Mouse (Mus musculus) lung, postnatal 0 days (tissue): Measurements from ENCODE around the gene Mink1. TPM values are rescaled to one million over a fixed set of nuclear protein-coding genes. Genes with fewer than 3 reads are reported as not detected.

Source experiments
- ATAC-seq: fragments of 200-750 bp; cut with Nextera tagmentation; 2 replicates; pipeline ENCODE4 v1.8.0; 2017; ENCODE audit warnings: moderate library complexity
- DNase-seq: peaks from one replicate; pipeline ENCODE4 v3.0.0-alpha.2; 2016; ENCODE audit warnings: low spot score
- H3K27ac ChIP-seq: fragments of 300-500 bp; sonication (generic); 2 replicates; pipeline ENCODE4 v1.5.1; 2014; ENCODE audit warnings: antibody characterized with exemption, mild to moderate bottlenecking, low read length, mixed read lengths
- H3K27me3 ChIP-seq: fragments of 300-500 bp; sonication (generic); replicated peaks from 2 replicates; pipeline ENCODE4 v1.6.1; 2014; ENCODE audit warnings: low read length, mixed read lengths; ENCODE audit not compliant: insufficient read depth
- H3K36me3 ChIP-seq: fragments of 300-500 bp; sonication (generic); 2 replicates; pipeline ENCODE4 v1.6.1; 2014; ENCODE audit warnings: low read length, mixed read lengths; ENCODE audit not compliant: insufficient read depth
- H3K4me1 ChIP-seq: fragments of 300-500 bp; sonication (generic); 2 replicates; pipeline ENCODE4 v1.6.1; 2014; ENCODE audit warnings: antibody characterized with exemption, low read depth, low read length, mixed read lengths; ENCODE audit not compliant: insufficient read depth
- H3K4me2 ChIP-seq: fragments of 300-500 bp; sonication (generic); replicated peaks from 2 replicates; pipeline ENCODE4 v1.6.1; 2014; ENCODE audit warnings: low read depth, mild to moderate bottlenecking, low read length, moderate library complexity, mixed read lengths
- H3K4me3 ChIP-seq: fragments of 300-500 bp; sonication (generic); 2 replicates; pipeline ENCODE4 v1.5.1; 2014; ENCODE audit warnings: low read depth, low read length
- H3K9ac ChIP-seq: fragments of 300-500 bp; sonication (generic); replicated peaks from 2 replicates; pipeline ENCODE4 v1.6.1; 2014; ENCODE audit warnings: low read depth, mild to moderate bottlenecking
- H3K9me3 ChIP-seq: fragments of 300-500 bp; sonication (generic); 2 replicates; pipeline ENCODE4 v1.6.1; 2016; ENCODE audit warnings: low read length, mixed read lengths
- CTCF ChIP-seq: IDR thresholded peaks from 2 replicates; pipeline ENCODE4 v1.5.1; 2016; ENCODE audit warnings: antibody characterized with exemption, mild to moderate bottlenecking
- EP300 ChIP-seq: IDR thresholded peaks from 2 replicates; pipeline ENCODE4 v1.6.1; 2016; ENCODE audit warnings: antibody characterized with exemption, mild to moderate bottlenecking, control low read depth
- WGBS: fragments of 180-500 bp; shearing (Covaris S2); extraction: QIAGEN DNeasy Blood & Tissue Kit; methylation state at CpG from one replicate; pipeline ENCODE4 v1.1.7; 2014; 5-methylcytosine and 5-hydroxymethylcytosine counted together
- polyA plus RNA-seq: library from polyadenylated mRNA; unstranded; fragments of >200 nt; fragmentation: Nextera tagmentation; extraction: Ambion mirVana; gene quantifications from 2 replicates; pipeline ENCODE4 v1.2.1, GENCODE M21; 2015

Mink1 gene
- polyA plus RNA-seq, 1 experiment from 2014 or later, result 7.4 TPM

GRCm38 (mm10) chr11:70663957-70664356 is 101.3 kb downstream of the Mink1 start:
- no peak overlapping the region for H3K4me2 ChIP-seq
- H3K36me3 ChIP-seq, result peaks cover 13% of the 10 kb centered on the region; the same call in 1 of the 2 replicates
- no peaks in the 10 kb centered on the region for H3K9me3 ChIP-seq
- H3K27me3 ChIP-seq, result no peaks in the 10 kb centered on the region
- no peak overlapping the region for H3K4me3 ChIP-seq
- H3K4me1 ChIP-seq, result no peaks in the 10 kb centered on the region
- no peak overlapping the region for H3K9ac ChIP-seq
- DNase-seq (no peak), ATAC-seq (no peak)
- WGBS, result 81% methylated on average over 6 of the region's 6 CpGs
- no peak overlapping the region for H3K27ac ChIP-seq
- TF ChIP-seq EP300 (no peak), CTCF (no peak)

Other genes with a start within 250 kb of the Mink1 start
- 0.08 and 0.11 TPM in 2 replicates for gene Alox12e, start 240.3 kb upstream of the Mink1 start, polyA plus RNA-seq
- 0.26 and 0.57 TPM in 2 replicates for gene Alox15, start 210.8 kb upstream of the Mink1 start, polyA plus RNA-seq
- 9.1 and 9.6 TPM in 2 replicates for gene Pelp1, start 152.8 kb upstream of the Mink1 start, polyA plus RNA-seq
- gene Arrb2, start 130.2 kb upstream of the Mink1 start, polyA plus RNA-seq, result 12.7 and 13.7 TPM in 2 replicates
- gene Med11, start 111.0 kb upstream of the Mink1 start, polyA plus RNA-seq, result 37.3 and 37.9 TPM in 2 replicates
- 1.0 and 1.4 TPM in 2 replicates for gene Zmynd15, start 103.4 kb upstream of the Mink1 start, polyA plus RNA-seq
- gene Cxcl16, start 102.9 kb upstream of the Mink1 start, polyA plus RNA-seq, result 45.1 and 52.3 TPM in 2 replicates
- 2.6 and 3.8 TPM in 2 replicates for gene Tm4sf5, start 57.6 kb upstream of the Mink1 start, polyA plus RNA-seq
- 0.43 and 0.68 TPM in 2 replicates for gene Vmo1, start 48.3 kb upstream of the Mink1 start, polyA plus RNA-seq
- 0.64 and 0.86 TPM in 2 replicates for gene Gltpd2, start 43.7 kb upstream of the Mink1 start, polyA plus RNA-seq
- 451 and 505 TPM in 2 replicates for gene Psmb6, start 37.5 kb upstream of the Mink1 start, polyA plus RNA-seq
- not detected in 2 replicates for gene Gm40193, start 29.9 kb upstream of the Mink1 start, polyA plus RNA-seq
- gene Pld2, start 22.8 kb upstream of the Mink1 start, polyA plus RNA-seq, result 10.8 and 13.5 TPM in 2 replicates
- not detected in 2 replicates for gene 4930544D05Rik, start 53.0 kb downstream of the Mink1 start, polyA plus RNA-seq
- gene Chrne, start 56.3 kb downstream of the Mink1 start, polyA plus RNA-seq, result not detected in 2 replicates
- 0.55 and 0.66 TPM in 2 replicates for gene Gp1ba, start 76.2 kb downstream of the Mink1 start, polyA plus RNA-seq
- gene Rnf167, start 84.4 kb downstream of the Mink1 start, polyA plus RNA-seq, result 112 and 119 TPM in 2 replicates
- 118 and 121 TPM in 2 replicates for gene Slc25a11, start 84.6 kb downstream of the Mink1 start, polyA plus RNA-seq
- 1,176 and 1,206 TPM in 2 replicates for gene Pfn1, start 91.8 kb downstream of the Mink1 start, polyA plus RNA-seq
- 20.8 and 23.1 TPM in 2 replicates for gene Eno3, start 94.3 kb downstream of the Mink1 start, polyA plus RNA-seq
- 84.6 and 95.5 TPM in 2 replicates for gene Spag7, start 106.5 kb downstream of the Mink1 start, polyA plus RNA-seq
- 8.7 and 9.9 TPM in 2 replicates for gene Camta2, start 125.2 kb downstream of the Mink1 start, polyA plus RNA-seq
- 2.4 and 2.6 TPM in 2 replicates for gene Inca1, start 137.3 kb downstream of the Mink1 start, polyA plus RNA-seq
- gene Kif1c, start 137.7 kb downstream of the Mink1 start, polyA plus RNA-seq, result 4.8 and 5.3 TPM in 2 replicates
- gene Zfp3, start 201.3 kb downstream of the Mink1 start, polyA plus RNA-seq, result 3.5 and 3.6 TPM in 2 replicates
- gene Scimp, start 249.7 kb downstream of the Mink1 start, polyA plus RNA-seq, result 0.96 and 2.1 TPM in 2 replicates